Mouse (Mus musculus) spleen, postnatal 10 days (tissue): ENCODE measurements at regions not wholly inside any gene's neighbourhood (a gene's known extent, or its start where the extent isn't known, plus 50 kb on each side); places are given as distances from the start of the nearest gene placed in this dataset.

Experiments
- DNase-seq, 2 experiments: peaks; one replicate each; pipeline ENCODE4 v3.0.0; 2021 to 2022; ENCODE audit warnings: low spot score in 2 of 2

DNA sequence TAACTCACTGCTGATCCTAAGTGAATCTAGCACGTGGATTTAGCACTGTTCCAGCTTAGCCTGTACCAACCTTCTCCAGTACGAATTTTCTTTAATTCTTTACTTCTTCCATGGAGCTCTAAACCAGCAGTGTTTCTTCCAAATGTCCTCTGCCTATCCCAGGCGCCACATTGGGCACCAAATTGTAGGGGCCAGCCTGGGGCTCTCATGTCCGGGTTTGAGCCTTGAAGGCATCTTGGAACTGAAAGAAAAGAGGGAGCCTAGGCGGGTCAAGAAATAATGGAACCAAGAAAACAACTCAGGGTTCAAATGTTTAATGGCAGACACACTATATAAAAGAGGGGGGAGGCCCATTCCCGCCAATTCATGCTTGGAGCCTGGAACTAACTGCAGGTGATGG lies 69.9 kb downstream of the Btbd35f17 start:
- peak in 1 of 2 experiments; percentile 2 for DNase-seq
